Mouse (Mus musculus): ENCODE results near the gene Asgr2. TPM values are rescaled to one million over a fixed set of nuclear protein-coding genes. Genes with fewer than 3 reads are reported as not detected.
A peak's percentile ranks its signal among the peaks of the same experiment; 100 is the strongest.
"Not testable (repeated sequence)": the region's sequence is repeated elsewhere in the genome, so short reads cannot be mapped to it uniquely, and the experiment has no call there.

Asgr2 gene
- polyA plus RNA-seq, 1 experiment from 2014 or later = 0.10 TPM

DNA sequence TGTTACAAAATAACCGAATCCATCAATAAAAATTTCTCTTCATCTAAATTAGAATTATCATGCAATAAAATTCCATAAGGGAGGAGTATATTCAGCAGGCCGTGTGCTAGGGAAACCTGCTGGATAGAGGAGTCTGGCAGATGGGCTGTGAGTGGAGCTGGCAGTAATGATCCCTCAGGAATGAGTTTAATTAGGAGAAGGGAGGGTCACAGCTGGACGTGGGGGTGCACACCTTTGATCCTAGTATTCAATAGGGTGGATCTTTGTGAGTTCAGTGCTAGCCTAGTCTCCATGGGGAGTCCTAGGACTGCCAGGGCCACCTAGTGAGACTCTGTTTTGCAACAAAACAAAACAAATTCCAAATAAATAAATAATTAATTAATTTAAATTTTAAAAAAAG lies 24.2 kb upstream of the Asgr2 start:
- Histone ChIP-seq H3K9me3 (ENCODE audit: control insufficient read depth) (no peaks in the 10 kb centered on the region), H3K9ac (ENCODE audit: low read depth, low read length) (no peak overlapping the region), H3K27ac (ENCODE audit: low read depth, low read length) (no peak overlapping the region), H3K27me3 (replicated peaks; ENCODE audit: control insufficient read depth, insufficient read depth, low read length) (no peaks in the 10 kb centered on the region), H3K36me3 (ENCODE audit: control insufficient read depth, insufficient read depth) (no peaks in the 10 kb centered on the region), H3K4me1 (replicated peaks; ENCODE audit: control insufficient read depth, insufficient read depth, low read length) (no peaks in the 10 kb centered on the region), H3K4me2 (replicated peaks; ENCODE audit: low read depth) (no peak overlapping the region), H3K4me3 (ENCODE audit: low read depth, low read length) (no peak overlapping the region)
- TF ChIP-seq CTCF (IDR thresholded peaks at IDR 0.05; ENCODE audit: low read depth) = no peak
- ATAC-seq = no peak
- 45% methylated on average over 3 of the region's 3 CpGs for WGBS

DNA sequence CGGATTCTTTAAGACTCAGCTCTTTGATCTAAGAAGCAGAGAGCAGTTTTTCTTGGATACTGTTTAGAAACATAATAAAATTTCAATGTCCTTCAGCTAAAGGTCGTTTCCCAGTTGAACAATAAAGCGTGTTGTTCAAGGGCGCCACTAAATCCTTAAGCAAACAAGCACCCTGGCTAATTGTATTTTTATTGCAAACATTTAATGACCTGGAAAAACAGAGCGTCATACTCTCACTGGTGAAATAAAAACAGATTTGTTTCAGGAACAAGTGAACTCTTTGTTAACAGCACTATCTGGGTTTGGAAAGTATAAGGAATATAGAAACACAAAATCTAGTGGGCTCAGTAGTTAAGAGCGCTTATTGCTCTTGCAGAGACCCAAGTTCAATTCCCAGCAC lies 22.4 kb upstream of the Asgr2 start:
- Histone ChIP-seq H3K27me3 (replicated peaks; ENCODE audit: control insufficient read depth, insufficient read depth, low read length) (no peaks in the 10 kb centered on the region), H3K36me3 (ENCODE audit: control insufficient read depth, insufficient read depth) (no peaks in the 10 kb centered on the region), H3K9ac (ENCODE audit: low read depth, low read length) (no peak overlapping the region), H3K4me2 (replicated peaks; ENCODE audit: low read depth) (no peak overlapping the region), H3K4me1 (replicated peaks; ENCODE audit: control insufficient read depth, insufficient read depth, low read length) (no peaks in the 10 kb centered on the region), H3K9me3 (ENCODE audit: control insufficient read depth) (no peaks in the 10 kb centered on the region), H3K4me3 (ENCODE audit: low read depth, low read length) (no peak overlapping the region), H3K27ac (ENCODE audit: low read depth, low read length) (no peak overlapping the region)
- no peak for TF ChIP-seq CTCF (IDR thresholded peaks at IDR 0.05; ENCODE audit: low read depth)
- peak; percentile 53; the same call in 1 of the 2 replicates for ATAC-seq
- WGBS = 39% methylated on average over 6 of the region's 6 CpGs

DNA sequence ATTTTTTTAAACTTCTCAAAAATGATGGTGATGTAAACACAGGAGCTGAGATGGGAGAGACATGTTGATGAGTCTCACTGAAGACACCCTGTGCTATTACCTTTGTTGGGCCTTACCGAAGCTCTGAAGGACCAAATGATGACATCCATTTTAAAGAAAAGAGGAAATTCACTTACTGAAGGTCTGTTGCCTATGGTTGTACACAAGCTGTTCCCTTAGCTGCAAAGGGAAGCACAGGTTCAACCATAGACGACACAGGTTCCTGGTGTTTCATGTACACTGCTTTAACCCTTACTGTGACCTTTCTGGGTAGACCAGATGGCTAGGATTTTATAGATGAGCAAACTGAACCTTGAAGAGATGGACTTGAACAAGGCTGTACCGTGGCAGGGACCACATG lies 21.8 kb upstream of the Asgr2 start:
- not testable (repeated sequence) for H3K4me1 ChIP-seq (replicated peaks; ENCODE audit: control insufficient read depth, insufficient read depth, low read length); H3K27ac ChIP-seq (ENCODE audit: low read depth, low read length); H3K4me3 ChIP-seq (ENCODE audit: low read depth, low read length); ATAC-seq; H3K27me3 ChIP-seq (replicated peaks; ENCODE audit: control insufficient read depth, insufficient read depth, low read length); H3K9me3 ChIP-seq (ENCODE audit: control insufficient read depth); H3K36me3 ChIP-seq (ENCODE audit: control insufficient read depth, insufficient read depth); H3K4me2 ChIP-seq (replicated peaks; ENCODE audit: low read depth); H3K9ac ChIP-seq (ENCODE audit: low read depth, low read length)
- WGBS = 66% methylated on average over 3 of the region's 3 CpGs

DNA sequence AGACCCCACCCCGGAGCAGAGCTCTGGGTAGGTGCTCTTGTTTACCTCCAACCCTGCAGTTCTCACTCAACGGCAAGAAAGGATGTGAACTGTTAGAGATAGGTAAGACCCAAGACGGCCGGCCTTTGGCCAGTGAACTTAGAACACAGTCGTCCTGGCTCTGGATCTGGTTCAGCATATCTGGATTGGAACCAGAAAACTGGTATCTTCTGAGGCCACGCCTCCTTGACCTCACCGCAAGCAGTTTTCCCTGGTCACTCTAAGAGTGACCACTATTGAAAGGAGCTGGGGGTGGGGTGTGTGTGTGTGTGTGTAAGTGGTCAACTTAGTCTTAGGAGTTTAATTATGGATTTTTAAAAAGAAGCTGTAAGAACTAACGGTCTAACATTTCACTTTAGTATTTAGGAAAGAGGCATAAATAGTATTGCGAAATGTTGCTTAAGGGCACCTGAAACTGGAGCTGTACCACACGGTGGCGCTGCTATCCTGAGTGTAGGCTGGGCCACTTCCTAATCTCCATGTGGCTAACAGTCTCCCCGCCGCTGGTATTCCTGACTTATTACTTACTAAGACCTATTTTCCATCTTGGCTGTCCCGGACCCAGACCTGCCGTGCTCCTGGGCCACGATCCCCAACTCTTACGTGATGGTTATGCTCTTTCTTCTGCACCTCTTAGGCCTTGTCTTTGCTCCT lies 17.9 kb upstream of the Asgr2 start:
- Histone ChIP-seq H3K4me3 (ENCODE audit: low read depth, low read length) (no peak overlapping the region), H3K36me3 (ENCODE audit: control insufficient read depth, insufficient read depth) (no peaks in the 10 kb centered on the region), H3K9me3 (ENCODE audit: control insufficient read depth) (no peaks in the 10 kb centered on the region), H3K4me1 (replicated peaks; ENCODE audit: control insufficient read depth, insufficient read depth, low read length) (no peaks in the 10 kb centered on the region), H3K27ac (ENCODE audit: low read depth, low read length) (no peak overlapping the region), H3K4me2 (replicated peaks; ENCODE audit: low read depth) (no peak overlapping the region), H3K9ac (ENCODE audit: low read depth, low read length) (no peak overlapping the region), H3K27me3 (replicated peaks; ENCODE audit: control insufficient read depth, insufficient read depth, low read length) (no peaks in the 10 kb centered on the region; the same call in 1 of the 2 replicates)
- ATAC-seq = no peak
- TF ChIP-seq CTCF (IDR thresholded peaks at IDR 0.05; ENCODE audit: low read depth) = peak; percentile 93
- 34% methylated on average over 17 of the region's 17 CpGs for WGBS

DNA sequence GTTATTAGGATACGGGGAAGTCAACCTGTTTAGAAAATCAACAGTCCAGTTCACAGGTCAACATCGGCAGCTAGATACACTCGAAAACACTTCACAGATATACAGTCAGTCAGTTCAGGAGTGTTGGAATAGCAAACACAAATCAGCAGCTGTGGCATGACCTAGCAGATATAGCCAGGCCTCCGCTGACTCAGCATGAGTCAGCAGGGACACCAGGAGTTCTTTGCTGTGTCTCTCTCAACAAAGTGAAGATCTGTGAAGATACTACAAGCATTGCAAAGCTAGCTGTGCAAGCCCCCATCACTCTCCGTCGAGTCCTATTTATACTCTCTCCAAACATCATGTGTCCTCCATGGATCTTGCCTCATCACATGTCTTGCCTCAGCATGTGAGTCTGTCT lies 16.9 kb upstream of the Asgr2 start:
- Histone ChIP-seq H3K9ac (ENCODE audit: low read depth, low read length) (no peak overlapping the region), H3K4me3 (ENCODE audit: low read depth, low read length) (no peak overlapping the region), H3K9me3 (ENCODE audit: control insufficient read depth) (no peaks in the 10 kb centered on the region), H3K4me1 (replicated peaks; ENCODE audit: control insufficient read depth, insufficient read depth, low read length) (no peaks in the 10 kb centered on the region), H3K27me3 (replicated peaks; ENCODE audit: control insufficient read depth, insufficient read depth, low read length) (no peaks in the 10 kb centered on the region; the same call in 1 of the 2 replicates), H3K27ac (ENCODE audit: low read depth, low read length) (no peak overlapping the region), H3K4me2 (replicated peaks; ENCODE audit: low read depth) (no peak overlapping the region), H3K36me3 (ENCODE audit: control insufficient read depth, insufficient read depth) (no peaks in the 10 kb centered on the region)
- no peak for TF ChIP-seq CTCF (IDR thresholded peaks at IDR 0.05; ENCODE audit: low read depth)
- 80% methylated on average over 6 of the region's 6 CpGs for WGBS
- ATAC-seq = no peak

DNA sequence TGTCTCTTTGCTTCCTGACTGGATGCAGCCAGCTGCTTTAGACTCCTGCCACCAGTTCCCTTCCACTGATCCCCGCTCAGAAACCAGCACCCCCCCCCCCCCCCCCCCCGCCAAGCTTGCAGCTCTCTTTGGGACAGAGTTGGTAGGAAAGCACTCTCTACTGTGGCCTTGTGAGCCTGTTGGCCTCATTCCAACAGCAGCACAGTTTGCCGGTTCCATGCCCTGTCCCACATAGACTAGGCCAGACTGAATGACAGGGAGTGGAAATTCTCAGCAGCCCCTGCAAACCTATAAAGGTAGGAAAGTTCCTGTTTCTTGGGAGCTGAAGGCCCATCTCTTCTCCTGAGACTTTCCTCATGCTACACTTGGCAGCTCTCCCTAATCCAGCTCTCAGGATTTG lies 15.0 kb upstream of the Asgr2 start:
- no peak for ATAC-seq
- no peaks in the 10 kb centered on the region for H3K9me3 ChIP-seq (ENCODE audit: control insufficient read depth)
- H3K36me3 ChIP-seq (ENCODE audit: control insufficient read depth, insufficient read depth) = no peaks in the 10 kb centered on the region
- WGBS = 63% methylated on average over 2 of the region's 3 CpGs
- H3K4me1 ChIP-seq (replicated peaks; ENCODE audit: control insufficient read depth, insufficient read depth, low read length) = no peaks in the 10 kb centered on the region
- no peaks in the 10 kb centered on the region; the same call in 1 of the 2 replicates for H3K27me3 ChIP-seq (replicated peaks; ENCODE audit: control insufficient read depth, insufficient read depth, low read length)
- TF ChIP-seq CTCF (IDR thresholded peaks at IDR 0.05; ENCODE audit: low read depth) = no peak
- H3K4me3 ChIP-seq (ENCODE audit: low read depth, low read length) = no peak overlapping the region
- no peak overlapping the region for H3K27ac ChIP-seq (ENCODE audit: low read depth, low read length)
- H3K9ac ChIP-seq (ENCODE audit: low read depth, low read length) = no peak overlapping the region
- no peak overlapping the region for H3K4me2 ChIP-seq (replicated peaks; ENCODE audit: low read depth)

Data from intestine, postnatal 0 days (tissue).